Mouse (Mus musculus): Measurements from ENCODE around the gene Traf1. TPM values are rescaled to one million over a fixed set of nuclear protein-coding genes. Genes with fewer than 3 reads are reported as not detected.

The Traf1 gene
- total RNA-seq, 2 experiments from 2014 or later: 2.1 to 3.4 TPM

GRCm38 (mm10) chr2:34943556-34944120 lies 17.9 kb downstream of the Traf1 start:
- no peak for DNase-seq (ENCODE audit: low spot score in 2 of 2)

GRCm38 (mm10) chr2:34941061-34941675 lies 20.4 kb downstream of the Traf1 start:
- no peak for DNase-seq (ENCODE audit: low spot score in 2 of 2)

GRCm38 (mm10) chr2:34940246-34940645 lies 21.3 kb downstream of the Traf1 start:
- DNase-seq (ENCODE audit: low spot score in 2 of 2): no peak

GRCm38 (mm10) chr2:34938269-34939208 lies 23.0 kb downstream of the Traf1 start:
- no peak for DNase-seq (ENCODE audit: low spot score in 2 of 2)

GRCm38 (mm10) chr2:34937460-34937859 lies 24.1 kb downstream of the Traf1 start:
- DNase-seq (ENCODE audit: low spot score in 2 of 2): no peak

- no peak for DNase-seq (ENCODE audit: low spot score in 2 of 2)
Observed at GRCm38 (mm10) chr2:34927320-34927719, 34.3 kb downstream of the Traf1 start.

GRCm38 (mm10) chr2:34922729-34923128 lies 38.8 kb downstream of the Traf1 start:
- DNase-seq (ENCODE audit: low spot score in 2 of 2): no peak

GRCm38 (mm10) chr2:34920144-34920543 lies 41.4 kb downstream of the Traf1 start:
- no peak for DNase-seq (ENCODE audit: low spot score in 2 of 2)

GRCm38 (mm10) chr2:34915103-34915502 lies 46.5 kb downstream of the Traf1 start:
- DNase-seq (ENCODE audit: low spot score in 2 of 2): no peak

- no peak for DNase-seq (ENCODE audit: low spot score in 2 of 2)
Observed at GRCm38 (mm10) chr2:34914823-34915082, 46.8 kb downstream of the Traf1 start.

- peak in 1 of 2 experiments; percentile 27 for DNase-seq (ENCODE audit: low spot score in 2 of 2)
Observed at GRCm38 (mm10) chr2:34914069-34914822, 47.3 kb downstream of the Traf1 start.

- peak in 1 of 2 experiments; percentile 22 for DNase-seq (ENCODE audit: low spot score in 2 of 2)
Observed at GRCm38 (mm10) chr2:34913218-34914068, 48.1 kb downstream of the Traf1 start, which contains the start of gene Phf19. Gene Phf19, minus strand, starts transcription at chr2:34914026.

GRCm38 (mm10) chr2:34912613-34913012 lies 49.0 kb downstream of the Traf1 start:
- DNase-seq (ENCODE audit: low spot score in 2 of 2): no peak

GRCm38 (mm10) chr2:34911871-34912270 lies 49.7 kb downstream of the Traf1 start:
- no peak for DNase-seq (ENCODE audit: low spot score in 2 of 2)

GRCm38 (mm10) chr2:34909719-34910118 lies 51.9 kb downstream of the Traf1 start:
- no peak for DNase-seq (ENCODE audit: low spot score in 2 of 2)

GRCm38 (mm10) chr2:34906861-34907604 lies 54.5 kb downstream of the Traf1 start:
- no peak for DNase-seq (ENCODE audit: low spot score in 2 of 2)

- no peak for DNase-seq (ENCODE audit: low spot score in 2 of 2)
Observed at GRCm38 (mm10) chr2:34906426-34906825, 55.1 kb downstream of the Traf1 start.

- DNase-seq (ENCODE audit: low spot score in 2 of 2): peak; percentile 92 to 95
Observed at GRCm38 (mm10) chr2:34904849-34905542, 56.6 kb downstream of the Traf1 start.
